ENCODE assay signal across 25 mouse cellular contexts in the genomic region with DNA sequence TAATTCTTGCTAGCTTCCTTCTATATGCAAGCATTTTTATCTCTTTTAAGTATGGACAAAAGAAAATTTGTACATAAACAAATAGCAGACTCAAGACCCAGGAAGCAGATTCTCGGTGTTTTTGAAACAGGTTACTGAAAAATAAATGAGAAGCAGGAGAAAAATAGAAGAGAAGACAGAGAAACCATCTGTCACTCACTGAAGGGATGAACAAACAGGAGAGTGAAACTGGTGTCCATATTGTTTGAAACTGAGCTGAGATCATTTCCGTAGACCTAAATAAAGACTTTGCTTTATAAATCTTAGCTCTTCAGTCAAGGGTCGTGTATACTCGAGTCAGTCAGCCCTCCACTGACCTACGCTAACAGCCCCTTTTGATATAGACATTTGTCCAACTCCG.
DNase-seq lines count a peak whose midpoint lies in the region; ATAC-seq and TF ChIP-seq lines count a peak whose summit lies in the region.
"Had no signal": no experiment of that assay in that cellular context is flagged by ENCODE, and none has a peak within 500 bp of the region (broad histone marks: within the 10 kb centered on the region; RNA-seq: fewer than 3 reads in every experiment).

No protein-coding gene starts in this region.

- H3K36me3 ChIP-seq in forebrain, embryonic 13.5 days (ENCODE audit: poor library complexity, severe bottlenecking): peaks cover 13% of the 10 kb centered on the region
- H3K36me3 ChIP-seq in forebrain, embryonic 10.5 days (replicated peaks): peaks cover 48% of the 10 kb centered on the region
- H3K36me3 ChIP-seq in hindbrain, embryonic 12.5 days: no peaks in the 10 kb centered on the region
- H3K36me3 ChIP-seq in hindbrain, embryonic 10.5 days: peaks cover 19% of the 10 kb centered on the region
- H3K36me3 ChIP-seq in lung, embryonic 16.5 days (ENCODE audit: control insufficient read depth, insufficient read depth, low read length): no peaks in the 10 kb centered on the region
- H3K36me3 ChIP-seq in CH12.LX (replicated peaks in 1 of 2; ENCODE audit: control insufficient read depth in 1 of 2, insufficient read depth in 1 of 2, low read length in 1 of 2): peaks cover 0 to 4% of the 10 kb centered on the region in 2 experiments
- H3K36me3 ChIP-seq: liver, embryonic 15.5 days had no signal

- H3K4me3 ChIP-seq in forebrain, embryonic 13.5 days: no peak overlapping the region
- H3K4me3 ChIP-seq in forebrain, embryonic 10.5 days: no peak overlapping the region
- H3K4me3 ChIP-seq in hindbrain, embryonic 12.5 days: no peak overlapping the region
- H3K4me3 ChIP-seq in hindbrain, embryonic 10.5 days: no peak overlapping the region
- H3K4me3 ChIP-seq in lung, embryonic 16.5 days (ENCODE audit: low read length): no peak overlapping the region
- no peak overlapping the region for H3K4me3 ChIP-seq in CH12.LX (replicated peaks in 1 of 3; ENCODE audit: low read depth in 2 of 3, low read length in 2 of 3, poor library complexity in 1 of 3)
- H3K4me3 ChIP-seq: embryonic facial prominence, embryonic 10.5 days; embryonic facial prominence, embryonic 15.5 days; heart, embryonic 13.5 days; limb, embryonic 12.5 days; liver, embryonic 15.5 days; midbrain, embryonic 10.5 days; myocyte had no signal

- TF ChIP-seq RAD21 in CH12.LX (IDR thresholded peaks at IDR 0.05; ENCODE audit: low read depth, low read length): no peak

- peaks cover 6% of the 10 kb centered on the region for H3K79me2 ChIP-seq in CH12.LX (replicated peaks; ENCODE audit: control insufficient read depth, extremely low read depth, insufficient read depth, poor library complexity, severe bottlenecking)

- no peak overlapping the region for H3K4me2 ChIP-seq in forebrain, embryonic 13.5 days
- H3K4me2 ChIP-seq in hindbrain, embryonic 12.5 days (replicated peaks): no peak overlapping the region
- H3K4me2 ChIP-seq in lung, embryonic 16.5 days (ENCODE audit: low read depth, low read length): no peak overlapping the region
- H3K4me2 ChIP-seq in CH12.LX (ENCODE audit: insufficient read depth, low read depth, poor library complexity, severe bottlenecking): peak overlapping the region; percentile 71
- H3K4me2 ChIP-seq: embryonic facial prominence, embryonic 15.5 days; heart, embryonic 13.5 days; limb, embryonic 12.5 days; liver, embryonic 15.5 days had no signal

- TF ChIP-seq CTCF in CH12.LX (conservative IDR thresholded peaks at IDR 0.05 in 1 of 2, IDR thresholded peaks at IDR 0.05 in 1 of 2; ENCODE audit: low read depth in 2 of 2, low read length in 2 of 2): no peak

- H3K27ac ChIP-seq in forebrain, embryonic 13.5 days: peak overlapping the region; percentile 21; the same call in 1 of the 2 replicates
- no peak overlapping the region for H3K27ac ChIP-seq in forebrain, embryonic 10.5 days
- 0 out of 2 replicates have a peak overlapping the region, but pooled peaks have one; percentile 7 for H3K27ac ChIP-seq in hindbrain, embryonic 12.5 days
- no peak overlapping the region for H3K27ac ChIP-seq in hindbrain, embryonic 10.5 days
- peak overlapping the region; percentile 47; the same call in 1 of the 2 replicates for H3K27ac ChIP-seq in lung, embryonic 16.5 days (ENCODE audit: low read length)
- peak overlapping the region; percentile 92 for H3K27ac ChIP-seq in CH12.LX (ENCODE audit: insufficient read depth, low read depth)
- H3K27ac ChIP-seq: embryonic facial prominence, embryonic 10.5 days; embryonic facial prominence, embryonic 15.5 days; heart, embryonic 13.5 days; hindbrain, postnatal 0 days; kidney, postnatal 0 days; limb, embryonic 12.5 days; liver, embryonic 15.5 days; midbrain, embryonic 10.5 days had no signal

- no peaks in the 10 kb centered on the region for H3K27me3 ChIP-seq in forebrain, embryonic 13.5 days
- H3K27me3 ChIP-seq in forebrain, embryonic 10.5 days (ENCODE audit: poor library complexity, severe bottlenecking): no peaks in the 10 kb centered on the region
- no peaks in the 10 kb centered on the region for H3K27me3 ChIP-seq in hindbrain, embryonic 12.5 days
- no peaks in the 10 kb centered on the region for H3K27me3 ChIP-seq in hindbrain, embryonic 10.5 days (ENCODE audit: insufficient read depth, poor library complexity, severe bottlenecking)
- no peaks in the 10 kb centered on the region for H3K27me3 ChIP-seq in lung, embryonic 16.5 days (ENCODE audit: control insufficient read depth, insufficient read depth, low read depth, low read length)
- H3K27me3 ChIP-seq in CH12.LX (replicated peaks): no peaks in the 10 kb centered on the region
- H3K27me3 ChIP-seq: embryonic facial prominence, embryonic 15.5 days; heart, embryonic 13.5 days; limb, embryonic 12.5 days; liver, embryonic 15.5 days had no signal

- ATAC-seq in forebrain, embryonic 13.5 days: no peak
- no peak for ATAC-seq in hindbrain, embryonic 12.5 days (ENCODE audit: low FRiP score)
- ATAC-seq in lung, embryonic 16.5 days (ENCODE audit: low read depth): no peak
- ATAC-seq: hindbrain, postnatal 0 days; intestine, embryonic 16.5 days had no signal

- no peak for DNase-seq in forebrain, embryonic 10.5 days (ENCODE audit: extremely low spot score, low spot score)
- DNase-seq in hindbrain, embryonic 10.5 days (ENCODE audit: low spot score): no peak
- DNase-seq in lung, postnatal 10 days: no peak
- no peak for DNase-seq in CH12.LX (ENCODE audit: extremely low read depth)
- DNase-seq: adrenal gland, postnatal 14 days; cerebellum, adult 11 months; cerebellum, postnatal 10 days; gastrocnemius, postnatal 10 days; heart, postnatal 4 days; kidney, adult 8-10 months; kidney, postnatal 4 days; lung, postnatal 14 days had no signal

- TF ChIP-seq EP300 in CH12.LX (IDR thresholded peaks at IDR 0.05; ENCODE audit: low read length): peak; percentile 77; the same call in 1 of the 2 replicates

- TF ChIP-seq POLR2A in CH12.LX (IDR thresholded peaks at IDR 0.05; ENCODE audit: low read depth, low read length): no peak

- dilution Hi-C loops in CH12.LX (cut with MboI; ENCODE audit: extremely low pct_ligation_motif_present, extremely low pct_unique_long_range_greater_than_20kb, low sequenced_read_pairs): no loop called here

- H3K9me3 ChIP-seq in forebrain, embryonic 13.5 days (replicated peaks): no peaks in the 10 kb centered on the region
- no peaks in the 10 kb centered on the region for H3K9me3 ChIP-seq in forebrain, embryonic 10.5 days
- no peaks in the 10 kb centered on the region for H3K9me3 ChIP-seq in hindbrain, embryonic 12.5 days (replicated peaks)
- no peaks in the 10 kb centered on the region for H3K9me3 ChIP-seq in hindbrain, embryonic 10.5 days
- no peaks in the 10 kb centered on the region for H3K9me3 ChIP-seq in lung, embryonic 16.5 days (ENCODE audit: control insufficient read depth, low read length)
- H3K9me3 ChIP-seq in CH12.LX (replicated peaks; ENCODE audit: low read length): no peaks in the 10 kb centered on the region
- H3K9me3 ChIP-seq: embryonic facial prominence, embryonic 10.5 days; embryonic facial prominence, embryonic 15.5 days; heart, embryonic 13.5 days; limb, embryonic 12.5 days; liver, embryonic 15.5 days; midbrain, embryonic 10.5 days had no signal

- in situ Hi-C loops in CH12.LX (cut with MboI; ENCODE audit: low pct_ligation_motif_present, low pct_unique_long_range_greater_than_20kb, low sequenced_read_pairs): no loop called here

- H3K4me1 ChIP-seq in forebrain, embryonic 13.5 days: peaks cover 56% of the 10 kb centered on the region
- peaks cover 45% of the 10 kb centered on the region for H3K4me1 ChIP-seq in forebrain, embryonic 10.5 days
- H3K4me1 ChIP-seq in hindbrain, embryonic 12.5 days: peaks cover 35% of the 10 kb centered on the region
- H3K4me1 ChIP-seq in hindbrain, embryonic 10.5 days (replicated peaks): peaks cover 48% of the 10 kb centered on the region
- peaks cover 35% of the 10 kb centered on the region for H3K4me1 ChIP-seq in lung, embryonic 16.5 days (replicated peaks; ENCODE audit: control insufficient read depth, insufficient read depth, low read length)
- H3K4me1 ChIP-seq in CH12.LX (ENCODE audit: control insufficient read depth in 1 of 2, insufficient read depth in 2 of 2): peaks cover 13 to 73% of the 10 kb centered on the region in 2 experiments
- H3K4me1 ChIP-seq: liver, embryonic 15.5 days had no signal

- 84% methylated on average over 6 of the region's 6 CpGs for WGBS in forebrain, embryonic 13.5 days
- WGBS in forebrain, embryonic 10.5 days: 95% methylated on average over 6 of the region's 6 CpGs
- 84% methylated on average over 6 of the region's 6 CpGs for WGBS in hindbrain, embryonic 12.5 days
- 89% methylated on average over 6 of the region's 6 CpGs for WGBS in hindbrain, embryonic 10.5 days
- WGBS in lung, embryonic 16.5 days: 60% methylated on average over 6 of the region's 6 CpGs

- H3K9ac ChIP-seq in forebrain, embryonic 13.5 days: no peak overlapping the region
- H3K9ac ChIP-seq in hindbrain, embryonic 12.5 days: no peak overlapping the region
- H3K9ac ChIP-seq in lung, embryonic 16.5 days (ENCODE audit: low read length): no peak overlapping the region
- peak overlapping the region; percentile 13; the same call in 1 of the 2 replicates for H3K9ac ChIP-seq in CH12.LX (ENCODE audit: insufficient read depth, low read depth)
- H3K9ac ChIP-seq: embryonic facial prominence, embryonic 15.5 days; heart, embryonic 13.5 days; limb, embryonic 12.5 days; liver, embryonic 15.5 days had no signal

TF ChIP-seq in CH12.LX, 34 proteins besides CTCF, POLR2A, EP300 and RAD21 (continues in another document):
- no peak for TF ChIP-seq PAX5 (IDR thresholded peaks at IDR 0.05; ENCODE audit: low read length)
- peak; percentile 80 for TF ChIP-seq MEF2A (IDR thresholded peaks at IDR 0.05; ENCODE audit: borderline replicate concordance, low read depth, low read length)
- peak; percentile 60; the same call in 1 of the 2 replicates for TF ChIP-seq TBP (conservative IDR thresholded peaks at IDR 0.05; ENCODE audit: low read depth, low read length)
- TF ChIP-seq TCF12 (IDR thresholded peaks at IDR 0.05; ENCODE audit: low read depth, low read length): peak; percentile 44; the same call in 1 of the 2 replicates
- no peak for TF ChIP-seq MAX (IDR thresholded peaks at IDR 0.05; ENCODE audit: low read length)
- peak; percentile 90 for TF ChIP-seq JUN (IDR thresholded peaks at IDR 0.05; ENCODE audit: insufficient read depth, low read depth, low read length)
- TF ChIP-seq BHLHE40 (IDR thresholded peaks at IDR 0.05; ENCODE audit: low read depth, low read length): 0 out of 2 replicates have a peak, but pooled peaks have one; percentile 5
- peak; percentile 50 for TF ChIP-seq ETS1 (conservative IDR thresholded peaks at IDR 0.05; ENCODE audit: low read depth, low read length)
- TF ChIP-seq JUND (conservative IDR thresholded peaks at IDR 0.05; ENCODE audit: low read depth, low read length): peak; percentile 68; the same call in 1 of the 2 replicates
- no peak for TF ChIP-seq POLR2AphosphoS2 (IDR thresholded peaks at IDR 0.05; ENCODE audit: low read depth, low read length)
- TF ChIP-seq CHD1 (IDR thresholded peaks at IDR 0.05; ENCODE audit: low read depth, low read length): 0 out of 2 replicates have a peak, but pooled peaks have one; percentile 80
- TF ChIP-seq ZKSCAN1 (IDR thresholded peaks at IDR 0.05; ENCODE audit: borderline replicate concordance, low read depth, low read length): no peak
- TF ChIP-seq IRF4 (IDR thresholded peaks at IDR 0.05; ENCODE audit: low read depth, low read length): peak; percentile 69

Comparison
In these comparisons a context has a peak if more than half of its experiments do, and no peak if none do; other contexts are left out.
1. H3K27ac ChIP-seq: peak in forebrain, embryonic 13.5 days (single experiment), hindbrain, embryonic 12.5 days (single experiment), lung, embryonic 16.5 days (single experiment) and CH12.LX (single experiment); none in forebrain, embryonic 10.5 days (single experiment) and hindbrain, embryonic 10.5 days (single experiment).